Mouse (Mus musculus) embryonic facial prominence, embryonic 14.5 days (tissue): ENCODE measurements around the gene Gas2l1. TPM values are rescaled to one million over a fixed set of nuclear protein-coding genes. Genes with fewer than 3 reads are reported as not detected.

Experiments
- ATAC-seq: fragments of 200-750 bp; cut with Nextera tagmentation; 2 replicates; pipeline ENCODE4 v1.8.0; 2017; ENCODE audit warnings: low read depth, moderate number of reproducible peaks, moderate TSS enrichment
- DNase-seq: peaks from one replicate; pipeline ENCODE4 v3.0.0-alpha.2; 2015; ENCODE audit warnings: low spot score
- H3K27ac ChIP-seq: fragments of 300-500 bp; sonication (generic); replicated peaks from 2 replicates; pipeline ENCODE4 v1.5.1; 2014; ENCODE audit warnings: low read depth, mild to moderate bottlenecking, low read length, moderate library complexity
- H3K27me3 ChIP-seq: fragments of 300-500 bp; sonication (generic); replicated peaks from 2 replicates; pipeline ENCODE4 v1.6.1; 2014; ENCODE audit warnings: low read length; ENCODE audit not compliant: control insufficient read depth, insufficient read depth
- H3K36me3 ChIP-seq: fragments of 300-500 bp; sonication (generic); 2 replicates; pipeline ENCODE4 v1.6.1; 2014; ENCODE audit warnings: low read length, mixed read lengths; ENCODE audit not compliant: control insufficient read depth, insufficient read depth
- H3K4me1 ChIP-seq: fragments of 300-500 bp; sonication (generic); 2 replicates; pipeline ENCODE4 v1.6.1; 2014; ENCODE audit warnings: antibody characterized with exemption, low read length; ENCODE audit not compliant: control insufficient read depth, insufficient read depth
- H3K4me2 ChIP-seq: fragments of 300-500 bp; sonication (generic); 2 replicates; pipeline ENCODE4 v1.6.1; 2014; ENCODE audit warnings: low read depth, mild to moderate bottlenecking, low read length, moderate library complexity, mixed read lengths
- H3K4me3 ChIP-seq: fragments of 300-500 bp; sonication (generic); 2 replicates; pipeline ENCODE4 v1.5.1; 2014; ENCODE audit warnings: low read depth, mild to moderate bottlenecking, low read length
- H3K9ac ChIP-seq: fragments of 300-500 bp; sonication (generic); 2 replicates; pipeline ENCODE4 v1.6.1; 2014; ENCODE audit warnings: low read depth, mild to moderate bottlenecking, low read length, moderate library complexity, mixed read lengths
- H3K9me3 ChIP-seq: fragments of 300-500 bp; sonication (generic); 2 replicates; pipeline ENCODE4 v1.6.1; 2016; ENCODE audit warnings: low read length; ENCODE audit not compliant: control insufficient read depth
- WGBS: fragments of 180-500 bp; shearing (Covaris S2); extraction: QIAGEN DNeasy Blood & Tissue Kit; methylation state at CpG from one replicate; pipeline ENCODE4 v1.1.7; 2014; 5-methylcytosine and 5-hydroxymethylcytosine counted together
- polyA plus RNA-seq: library from polyadenylated mRNA; unstranded; fragments of >200 nt; fragmentation: Nextera tagmentation; extraction: Ambion mirVana; gene quantifications from 2 replicates; pipeline ENCODE4 v1.2.1, GENCODE M21; 2014

The Gas2l1 gene
- polyA plus RNA-seq, 1 experiment from 2014 or later = 33.8 TPM

DNA sequence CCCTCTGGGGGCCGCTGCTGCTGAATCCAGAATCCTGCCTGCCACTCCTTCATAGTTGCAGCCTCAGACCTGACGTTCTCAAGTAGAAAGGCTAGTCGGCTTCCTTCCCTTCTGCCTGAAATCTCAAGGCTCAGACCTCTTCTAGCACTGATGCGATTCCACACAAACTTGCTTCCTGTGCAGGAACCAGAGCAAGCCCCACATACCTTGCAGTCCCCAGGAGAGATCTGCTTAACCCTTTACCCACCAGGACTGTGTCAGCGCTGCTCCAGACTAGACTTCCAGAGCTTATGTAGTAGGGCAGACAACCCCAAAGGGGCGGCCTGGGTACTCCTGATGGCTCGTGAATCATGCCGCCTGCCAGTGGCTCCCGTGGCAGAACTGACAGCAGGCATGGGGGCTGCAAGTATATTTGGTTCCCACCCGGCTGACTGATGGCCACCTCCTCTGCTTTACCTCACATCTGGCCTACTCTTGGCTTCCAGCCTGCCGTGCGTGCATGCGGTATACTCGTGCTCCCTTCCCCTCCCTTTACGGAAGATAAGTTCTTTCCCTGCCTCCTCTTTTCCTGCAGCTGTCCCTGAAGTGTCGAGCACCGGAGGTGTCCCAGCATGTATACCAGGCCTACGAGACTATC, 23.9 kb downstream of the Gas2l1 start:
- H3K4me2 ChIP-seq = no peak overlapping the region
- DNase-seq (no peak), ATAC-seq (0 out of 2 replicates have a peak, but pooled peaks have one; percentile 32)
- H3K27ac ChIP-seq = no peak overlapping the region
- no peaks in the 10 kb centered on the region for H3K4me1 ChIP-seq
- no peaks in the 10 kb centered on the region for H3K27me3 ChIP-seq
- 62% methylated on average over 18 of the region's 18 CpGs for WGBS
- no peaks in the 10 kb centered on the region for H3K9me3 ChIP-seq
- no peak overlapping the region for H3K9ac ChIP-seq
- H3K4me3 ChIP-seq = no peak overlapping the region
- peaks cover 46% of the 10 kb centered on the region for H3K36me3 ChIP-seq

DNA sequence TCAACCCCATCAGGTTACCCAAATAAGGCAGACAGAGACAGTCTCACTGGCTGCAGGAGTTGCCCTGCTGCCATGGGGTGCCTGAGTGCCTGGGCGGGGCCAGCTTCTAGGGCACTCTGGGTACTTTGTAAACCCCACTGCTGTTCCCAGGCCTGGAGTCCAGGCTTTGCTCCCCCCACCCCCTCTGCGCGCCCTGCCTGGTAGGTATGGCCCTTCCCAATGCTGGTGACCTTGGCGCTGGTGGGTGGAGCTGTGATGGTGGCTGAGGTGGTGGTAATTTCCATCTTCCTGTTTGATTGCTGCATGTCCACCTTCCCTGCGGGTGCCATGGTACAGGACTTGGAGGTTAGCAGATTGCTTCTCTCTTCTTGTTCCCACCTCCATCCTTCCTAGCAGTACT, 24.5 kb downstream of the Gas2l1 start:
- H3K9me3 ChIP-seq = no peaks in the 10 kb centered on the region
- peaks cover 52% of the 10 kb centered on the region for H3K36me3 ChIP-seq
- 88% methylated on average over 5 of the region's 5 CpGs for WGBS
- H3K27ac ChIP-seq = no peak overlapping the region
- DNase-seq = no peak
- no peaks in the 10 kb centered on the region for H3K4me1 ChIP-seq
- H3K4me3 ChIP-seq = no peak overlapping the region
- no peak overlapping the region for H3K4me2 ChIP-seq
- no peaks in the 10 kb centered on the region for H3K27me3 ChIP-seq
- no peak overlapping the region for H3K9ac ChIP-seq
- ATAC-seq = no peak

DNA sequence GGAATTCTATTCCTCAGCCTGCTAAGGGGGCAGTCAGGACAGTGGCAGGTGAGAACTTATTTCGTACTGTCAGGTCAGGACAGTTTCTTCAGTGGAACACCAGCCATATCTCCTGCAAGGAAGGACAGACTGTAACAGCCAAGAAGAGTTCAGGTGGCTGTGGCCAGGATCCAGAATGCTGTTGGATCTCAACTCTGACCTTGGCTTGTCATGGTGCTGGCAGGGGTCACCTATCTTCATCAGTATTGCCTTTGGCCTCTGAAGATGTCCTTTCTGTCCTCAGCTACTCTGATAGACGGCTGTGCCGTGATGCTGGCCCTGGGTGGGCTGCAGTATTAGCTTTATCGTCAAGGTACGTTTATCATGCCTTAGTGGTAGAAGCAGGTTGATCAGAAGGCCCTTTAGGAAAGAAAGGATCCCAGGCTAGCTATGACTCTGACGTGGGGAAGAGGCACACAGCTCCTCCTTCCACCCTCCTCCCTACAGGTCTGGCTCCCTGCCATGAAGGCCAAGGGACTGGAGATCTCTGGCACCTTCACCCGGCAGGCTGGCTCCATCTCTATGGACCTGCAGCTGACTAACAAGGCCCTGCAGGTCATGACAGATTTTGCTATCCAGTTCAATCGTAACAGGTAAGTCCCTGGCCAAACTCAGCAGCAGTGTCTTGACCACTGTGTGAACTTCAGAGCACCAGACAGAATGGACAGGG, 27.8 kb downstream of the Gas2l1 start:
- H3K4me3 ChIP-seq = no peak overlapping the region
- peaks cover 84% of the 10 kb centered on the region for H3K36me3 ChIP-seq
- H3K4me2 ChIP-seq = no peak overlapping the region
- no peak overlapping the region for H3K27ac ChIP-seq
- no peaks in the 10 kb centered on the region for H3K27me3 ChIP-seq
- H3K9me3 ChIP-seq = no peaks in the 10 kb centered on the region
- H3K9ac ChIP-seq = no peak overlapping the region
- 88% methylated on average over 8 of the region's 8 CpGs for WGBS
- no peak for DNase-seq
- no peaks in the 10 kb centered on the region for H3K4me1 ChIP-seq
- no peak for ATAC-seq

DNA sequence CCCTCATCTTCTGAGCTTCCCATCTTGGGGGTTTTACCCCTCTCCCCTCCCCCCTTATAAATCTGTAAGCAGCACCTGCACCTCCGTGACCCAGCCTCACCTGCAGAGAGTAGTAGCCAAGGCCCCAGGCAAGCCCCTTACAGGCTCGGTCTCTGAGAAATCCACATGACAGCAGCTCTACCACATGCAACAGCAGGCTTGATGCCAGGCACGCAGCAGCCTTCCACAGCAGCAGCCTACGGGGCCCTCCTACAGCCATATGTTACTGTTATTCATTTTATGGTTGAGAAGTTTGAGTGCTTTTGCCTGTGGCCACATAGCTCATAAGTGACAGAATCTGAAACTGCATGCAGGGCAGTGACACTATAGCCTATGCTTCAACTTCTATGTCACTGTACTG, 29.7 kb downstream of the Gas2l1 start:
- no peak for DNase-seq
- Histone ChIP-seq H3K9ac (no peak overlapping the region), H3K4me2 (no peak overlapping the region), H3K27ac (no peak overlapping the region), H3K27me3 (no peaks in the 10 kb centered on the region), H3K4me3 (no peak overlapping the region), H3K4me1 (no peaks in the 10 kb centered on the region), H3K9me3 (no peaks in the 10 kb centered on the region), H3K36me3 (peaks cover 88% of the 10 kb centered on the region)
- no peak for ATAC-seq
- WGBS = 85% methylated on average over 4 of the region's 4 CpGs

DNA sequence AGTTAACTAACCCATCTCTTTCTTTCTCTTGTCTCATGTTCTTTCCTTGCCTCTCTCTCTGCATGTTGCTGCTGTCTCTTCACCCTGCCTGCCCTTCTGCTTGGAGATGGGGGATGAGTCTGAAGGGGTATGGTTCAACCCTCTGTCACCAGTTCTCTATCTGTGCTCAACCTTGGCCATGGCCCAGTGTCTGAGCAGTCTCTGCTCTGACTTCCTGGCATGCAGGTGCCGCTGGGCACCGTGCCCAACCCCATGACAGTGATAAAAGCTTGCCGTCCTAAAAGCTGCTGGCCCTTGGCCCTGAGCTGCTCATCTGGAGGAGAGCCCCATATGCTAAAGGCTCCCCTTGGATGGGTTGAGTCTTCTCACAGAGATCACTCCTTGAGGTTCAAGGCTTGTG, 32.0 kb downstream of the Gas2l1 start:
- no peaks in the 10 kb centered on the region for H3K27me3 ChIP-seq
- no peak overlapping the region for H3K27ac ChIP-seq
- H3K36me3 ChIP-seq = peaks cover 90% of the 10 kb centered on the region
- DNase-seq = no peak
- H3K9ac ChIP-seq = no peak overlapping the region
- no peaks in the 10 kb centered on the region for H3K4me1 ChIP-seq
- WGBS = 85% methylated on average over 3 of the region's 3 CpGs
- no peak overlapping the region for H3K4me3 ChIP-seq
- H3K4me2 ChIP-seq = no peak overlapping the region
- no peak for ATAC-seq
- no peaks in the 10 kb centered on the region for H3K9me3 ChIP-seq

DNA sequence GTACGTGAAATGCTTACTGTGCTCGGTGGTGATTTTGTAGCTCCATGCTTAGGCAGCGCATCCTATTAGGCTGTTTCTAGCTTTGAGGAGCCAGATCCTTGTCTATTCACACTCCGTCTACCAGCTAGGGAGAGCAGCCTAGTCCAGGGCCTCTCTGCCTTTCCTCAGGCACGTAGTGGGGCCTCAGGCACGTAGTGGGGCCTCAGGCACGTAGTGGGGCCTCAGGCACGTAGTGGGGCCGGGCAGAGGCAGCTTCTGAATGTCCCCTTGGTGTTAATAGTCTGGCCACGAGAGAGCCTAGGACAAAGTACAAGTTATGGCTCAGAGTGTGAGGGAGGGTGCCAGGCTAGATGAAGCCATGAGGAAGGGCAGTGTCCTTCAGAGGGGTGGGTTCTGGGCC, 32.4 kb downstream of the Gas2l1 start:
- Histone ChIP-seq H3K4me3 (no peak overlapping the region), H3K9me3 (no peaks in the 10 kb centered on the region), H3K36me3 (peaks cover 90% of the 10 kb centered on the region), H3K4me1 (no peaks in the 10 kb centered on the region), H3K9ac (no peak overlapping the region), H3K27ac (no peak overlapping the region), H3K4me2 (no peak overlapping the region), H3K27me3 (no peaks in the 10 kb centered on the region)
- ATAC-seq (no peak), DNase-seq (no peak)
- 90% methylated on average over 10 of the region's 10 CpGs for WGBS

DNA sequence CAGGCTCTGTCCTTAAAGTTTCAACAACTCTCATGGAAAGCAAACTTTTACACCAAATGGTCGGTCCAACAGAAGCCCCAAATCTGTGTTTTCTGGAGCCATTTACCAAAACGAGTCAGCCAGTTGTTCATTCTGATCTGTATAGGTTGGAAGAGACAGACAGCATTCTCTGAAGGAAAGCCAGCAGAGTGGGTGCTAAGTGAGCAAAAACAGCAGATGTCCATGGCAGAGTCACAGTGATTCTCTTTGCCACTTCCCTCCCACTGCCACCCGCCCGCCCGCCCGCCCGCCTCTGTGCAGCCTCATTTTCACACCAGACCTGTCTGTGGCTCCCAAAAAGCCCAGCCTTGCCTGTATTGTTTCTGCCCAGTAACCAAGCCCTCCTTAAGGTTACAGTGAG, 36.9 kb downstream of the Gas2l1 start:
- no peak for DNase-seq
- no peak overlapping the region for H3K9ac ChIP-seq
- no peak for ATAC-seq
- WGBS = 94% methylated on average over 7 of the region's 7 CpGs
- no peaks in the 10 kb centered on the region for H3K4me1 ChIP-seq
- no peak overlapping the region for H3K27ac ChIP-seq
- no peaks in the 10 kb centered on the region for H3K27me3 ChIP-seq
- H3K4me3 ChIP-seq = no peak overlapping the region
- H3K9me3 ChIP-seq = no peaks in the 10 kb centered on the region
- peaks cover 91% of the 10 kb centered on the region for H3K36me3 ChIP-seq
- H3K4me2 ChIP-seq = no peak overlapping the region

DNA sequence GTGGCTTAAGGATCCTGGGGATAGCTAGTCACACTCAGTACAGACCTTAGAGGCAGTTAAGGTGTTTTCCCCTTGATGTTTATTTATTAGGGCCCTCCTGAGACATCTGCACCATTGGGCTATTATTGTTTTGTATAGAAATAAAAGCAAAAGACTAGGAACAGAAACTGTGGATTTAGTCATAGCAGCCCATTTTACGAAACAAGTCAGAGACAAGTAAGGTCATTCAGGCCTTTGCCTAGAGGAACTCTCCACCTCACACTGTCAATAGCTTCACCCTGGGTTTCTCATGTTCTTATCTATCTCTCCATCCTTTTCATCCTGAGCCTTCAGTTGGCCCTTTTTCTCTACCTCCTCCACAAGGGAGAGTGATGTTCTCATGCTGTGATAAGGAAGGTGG, 40.0 kb downstream of the Gas2l1 start:
- ATAC-seq (no peak), DNase-seq (no peak)
- Histone ChIP-seq H3K4me2 (no peak overlapping the region), H3K36me3 (peaks cover 80% of the 10 kb centered on the region), H3K4me1 (no peaks in the 10 kb centered on the region), H3K27me3 (no peaks in the 10 kb centered on the region), H3K9ac (no peak overlapping the region), H3K4me3 (no peak overlapping the region), H3K27ac (no peak overlapping the region), H3K9me3 (no peaks in the 10 kb centered on the region)
- WGBS = 93% methylated on average over 1 of the region's 1 CpGs

DNA sequence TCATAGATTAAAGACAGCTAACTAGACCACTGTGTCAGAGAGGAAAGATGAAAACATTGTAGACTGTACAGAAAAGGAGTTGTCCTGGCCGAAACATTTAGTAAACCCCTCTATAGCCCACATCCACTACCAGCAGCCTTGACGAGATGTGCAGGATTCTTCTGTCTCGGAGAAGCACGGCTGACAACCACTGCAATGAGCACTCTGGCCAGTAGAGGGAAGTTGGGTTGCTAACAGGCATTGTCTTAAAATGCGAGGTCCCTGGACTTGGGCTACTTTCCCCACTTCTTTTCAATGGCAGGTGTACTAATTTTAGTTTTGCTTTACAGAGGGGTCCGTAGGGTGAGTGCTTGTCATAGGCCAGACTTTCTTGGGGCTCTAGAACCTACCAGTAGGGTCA, 47.6 kb downstream of the Gas2l1 start:
- Histone ChIP-seq H3K4me1 (no peaks in the 10 kb centered on the region), H3K27me3 (no peaks in the 10 kb centered on the region), H3K9me3 (no peaks in the 10 kb centered on the region), H3K36me3 (peaks cover 75% of the 10 kb centered on the region), H3K4me2 (no peak overlapping the region), H3K4me3 (no peak overlapping the region), H3K9ac (no peak overlapping the region), H3K27ac (no peak overlapping the region)
- WGBS = 54% methylated on average over 6 of the region's 6 CpGs
- no peak for ATAC-seq
- DNase-seq = no peak
